14 mouse cellular contexts compared by ENCODE assay signal in the genomic region with DNA sequence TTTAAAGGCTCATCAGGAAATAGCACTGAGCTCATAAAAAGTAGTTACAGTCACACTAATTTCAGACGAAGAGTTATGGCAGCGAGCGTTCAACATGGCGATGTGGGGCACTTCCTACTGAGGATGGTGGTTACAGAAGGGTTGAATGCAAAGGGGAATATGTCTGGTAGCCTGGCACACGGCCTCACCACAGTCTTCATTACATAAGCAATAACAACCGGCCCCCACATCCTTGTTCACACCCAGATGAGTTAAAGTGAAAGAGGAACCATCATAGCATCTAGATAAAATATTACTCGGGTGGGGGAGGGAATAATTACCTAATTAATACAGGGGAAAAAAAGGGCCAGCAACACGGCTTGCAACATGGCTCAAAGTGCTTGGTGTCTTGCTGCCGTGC. TPM values are rescaled to one million over a fixed set of nuclear protein-coding genes. Genes with fewer than 3 reads are reported as not detected.
DNase-seq lines count a peak whose midpoint lies in the region; ATAC-seq and TF ChIP-seq lines count a peak whose summit lies in the region.
"Had no signal": no experiment of that assay in that cellular context is flagged by ENCODE, and none has a peak within 500 bp of the region (broad histone marks: within the 10 kb centered on the region; RNA-seq: fewer than 3 reads in every experiment).

No protein-coding gene starts in this region.

- intact Hi-C loops in gastrocnemius, adult 2 months (cut with DNase I): no loop called here

- no peak for DNase-seq in liver, embryonic 13.5 days
- no peak for DNase-seq in liver, embryonic 11.5 days (ENCODE audit: low spot score)
- DNase-seq in MEL-GATA-1-ER (ENCODE audit: extremely low read depth, low read depth): peak; percentile 80
- DNase-seq in liver, postnatal 0 days: peak; percentile 27
- DNase-seq in spleen, adult 12 weeks (ENCODE audit: low spot score): peak; percentile 29
- no peak for DNase-seq in gastrocnemius, adult 2 months
- no peak for DNase-seq in cerebellum, postnatal 25 days
- DNase-seq: adrenal gland, adult 2 months; cerebellum, postnatal 10 days; forebrain, postnatal 0 days had no signal

- no peak overlapping the region for H3K9ac ChIP-seq in liver, embryonic 13.5 days
- no peak overlapping the region for H3K9ac ChIP-seq in liver, embryonic 11.5 days (ENCODE audit: low read depth, low read length)
- no peak overlapping the region for H3K9ac ChIP-seq in liver, postnatal 0 days (replicated peaks)
- H3K9ac ChIP-seq in midbrain, embryonic 15.5 days: no peak overlapping the region
- H3K9ac ChIP-seq: embryonic facial prominence, embryonic 15.5 days; forebrain, postnatal 0 days; stomach, embryonic 15.5 days had no signal

- no peak for TF ChIP-seq EP300 in liver, postnatal 0 days (IDR thresholded peaks at IDR 0.05; ENCODE audit: low read depth)

- ATAC-seq in liver, embryonic 13.5 days (ENCODE audit: low read depth): no peak
- no peak for ATAC-seq in liver, embryonic 11.5 days (replicated peaks; ENCODE audit: low FRiP score)
- ATAC-seq in liver, postnatal 0 days: peak; percentile 34
- no peak for ATAC-seq in midbrain, embryonic 15.5 days (replicated peaks)
- ATAC-seq: forebrain, postnatal 0 days; midbrain, embryonic 16.5 days had no signal

- no peak overlapping the region for H3K4me2 ChIP-seq in liver, embryonic 13.5 days
- H3K4me2 ChIP-seq in liver, embryonic 11.5 days: no peak overlapping the region
- peak overlapping the region; percentile 11; the same call in 1 of the 2 replicates for H3K4me2 ChIP-seq in liver, postnatal 0 days (ENCODE audit: low read depth, low read length)
- H3K4me2 ChIP-seq in midbrain, embryonic 15.5 days: no peak overlapping the region
- H3K4me2 ChIP-seq: embryonic facial prominence, embryonic 15.5 days; stomach, embryonic 15.5 days had no signal

- H3K4me3 ChIP-seq in liver, embryonic 13.5 days (replicated peaks): no peak overlapping the region
- H3K4me3 ChIP-seq in liver, embryonic 11.5 days (ENCODE audit: low read depth, low read length): no peak overlapping the region
- no peak overlapping the region for H3K4me3 ChIP-seq in liver, postnatal 0 days (ENCODE audit: low read depth, low read length)
- H3K4me3 ChIP-seq in gastrocnemius, adult 2 months: no peak overlapping the region
- no peak overlapping the region for H3K4me3 ChIP-seq in midbrain, embryonic 15.5 days
- H3K4me3 ChIP-seq: embryonic facial prominence, embryonic 15.5 days; stomach, embryonic 15.5 days had no signal

- no peaks in the 10 kb centered on the region for H3K9me3 ChIP-seq in liver, embryonic 13.5 days (replicated peaks)
- no peaks in the 10 kb centered on the region for H3K9me3 ChIP-seq in liver, embryonic 11.5 days (ENCODE audit: control insufficient read depth, low read length)
- H3K9me3 ChIP-seq in liver, postnatal 0 days (ENCODE audit: low read length): no peaks in the 10 kb centered on the region
- H3K9me3 ChIP-seq in midbrain, embryonic 15.5 days: no peaks in the 10 kb centered on the region
- H3K9me3 ChIP-seq: embryonic facial prominence, embryonic 15.5 days; stomach, embryonic 15.5 days had no signal

- 0 out of 2 replicates have a peak overlapping the region, but pooled peaks have one; percentile 11 for H3K27ac ChIP-seq in liver, embryonic 13.5 days
- H3K27ac ChIP-seq in liver, embryonic 11.5 days (ENCODE audit: low read depth, low read length): no peak overlapping the region
- H3K27ac ChIP-seq in liver, postnatal 0 days (ENCODE audit: low read depth): peak overlapping the region; percentile 64
- no peak overlapping the region for H3K27ac ChIP-seq in gastrocnemius, adult 2 months
- no peak overlapping the region for H3K27ac ChIP-seq in midbrain, embryonic 15.5 days
- H3K27ac ChIP-seq: embryonic facial prominence, embryonic 15.5 days; stomach, embryonic 15.5 days had no signal

- peaks cover under 1% of the 10 kb centered on the region; the same call in 1 of the 2 replicates for H3K4me1 ChIP-seq in liver, embryonic 13.5 days (replicated peaks)
- H3K4me1 ChIP-seq in liver, embryonic 11.5 days (replicated peaks; ENCODE audit: control insufficient read depth, insufficient read depth, low read length): 0 out of 2 replicates have a peak, but pooled peaks cover 1% of the 10 kb centered on the region
- H3K4me1 ChIP-seq in liver, postnatal 0 days (ENCODE audit: insufficient read depth): peaks cover 12% of the 10 kb centered on the region
- H3K4me1 ChIP-seq in midbrain, embryonic 15.5 days: peaks cover 3% of the 10 kb centered on the region
- H3K4me1 ChIP-seq: stomach, embryonic 15.5 days had no signal

- TF ChIP-seq CTCF in liver, postnatal 0 days (IDR thresholded peaks at IDR 0.05; ENCODE audit: low read depth): no peak
- no peak for TF ChIP-seq CTCF in gastrocnemius, adult 2 months (IDR thresholded peaks at IDR 0.05)

- H3K36me3 ChIP-seq in liver, embryonic 13.5 days: no peaks in the 10 kb centered on the region
- H3K36me3 ChIP-seq in liver, embryonic 11.5 days (ENCODE audit: control insufficient read depth, insufficient read depth, low read length): no peaks in the 10 kb centered on the region
- no peaks in the 10 kb centered on the region for H3K36me3 ChIP-seq in liver, postnatal 0 days (replicated peaks; ENCODE audit: insufficient read depth, low read length)
- no peaks in the 10 kb centered on the region for H3K36me3 ChIP-seq in midbrain, embryonic 15.5 days (replicated peaks)
- H3K36me3 ChIP-seq: embryonic facial prominence, embryonic 15.5 days; stomach, embryonic 15.5 days had no signal

- 36% methylated on average over 9 of the region's 9 CpGs for WGBS in liver, embryonic 13.5 days (ENCODE audit: insufficient replicate concordance)
- WGBS in liver, embryonic 11.5 days: 64% methylated on average over 9 of the region's 9 CpGs
- 33% methylated on average over 9 of the region's 9 CpGs for WGBS in liver, postnatal 0 days (ENCODE audit: insufficient replicate concordance)
- WGBS in midbrain, embryonic 15.5 days: 89% methylated on average over 9 of the region's 9 CpGs

- no peaks in the 10 kb centered on the region for H3K27me3 ChIP-seq in liver, embryonic 13.5 days
- H3K27me3 ChIP-seq in liver, embryonic 11.5 days (replicated peaks; ENCODE audit: control insufficient read depth, insufficient read depth, low read length): no peaks in the 10 kb centered on the region
- no peaks in the 10 kb centered on the region for H3K27me3 ChIP-seq in liver, postnatal 0 days (ENCODE audit: insufficient read depth, low read length)
- no peaks in the 10 kb centered on the region for H3K27me3 ChIP-seq in midbrain, embryonic 15.5 days (replicated peaks)
- H3K27me3 ChIP-seq: embryonic facial prominence, embryonic 15.5 days; stomach, embryonic 15.5 days had no signal

RNA-seq across cellular contexts. Expression of gene Cdc42se2, which starts 20.2 kb away (rescaled TPM):
- 19.2 and 22.3 TPM in 2 replicates for polyA plus RNA-seq in liver, embryonic 13.5 days (2015; fragmentation: Nextera tagmentation; extraction: Ambion mirVana)
- 43.2 and 49.9 TPM in 2 replicates for polyA plus RNA-seq in liver, embryonic 11.5 days (2014; fragmentation: Nextera tagmentation; extraction: Ambion mirVana)
- polyA plus RNA-seq in liver, postnatal 0 days (2015; fragmentation: Nextera tagmentation; extraction: Ambion mirVana): 13.7 and 15.4 TPM in 2 replicates
- 10 to 100 TPM; 14.4 to 19.6 TPM for total RNA-seq in gastrocnemius, adult 2 months (2021)
- polyA plus RNA-seq in midbrain, embryonic 15.5 days (2015; fragmentation: Nextera tagmentation; extraction: Ambion mirVana): 157 and 159 TPM in 2 replicates

RNA-seq across cellular contexts. Expression of gene Lyrm7, which starts 53.0 kb away (rescaled TPM):
- polyA plus RNA-seq in liver, embryonic 13.5 days (2015; fragmentation: Nextera tagmentation; extraction: Ambion mirVana): 5.6 and 6.9 TPM in 2 replicates
- polyA plus RNA-seq in liver, embryonic 11.5 days (2014; fragmentation: Nextera tagmentation; extraction: Ambion mirVana): 9.4 and 11.3 TPM in 2 replicates
- polyA plus RNA-seq in liver, postnatal 0 days (2015; fragmentation: Nextera tagmentation; extraction: Ambion mirVana): 2.9 and 5.0 TPM in 2 replicates
- total RNA-seq in gastrocnemius, adult 2 months (2021): 10 to 100 TPM; 18.7 to 30.6 TPM
- polyA plus RNA-seq in midbrain, embryonic 15.5 days (2015; fragmentation: Nextera tagmentation; extraction: Ambion mirVana): 11.5 and 14.1 TPM in 2 replicates

RNA-seq across cellular contexts. Expression of gene Hint1, which starts 58.5 kb away (rescaled TPM):
- 519 and 540 TPM in 2 replicates for polyA plus RNA-seq in liver, embryonic 13.5 days (2015; fragmentation: Nextera tagmentation; extraction: Ambion mirVana)
- polyA plus RNA-seq in liver, embryonic 11.5 days (2014; fragmentation: Nextera tagmentation; extraction: Ambion mirVana): 587 and 600 TPM in 2 replicates
- polyA plus RNA-seq in liver, postnatal 0 days (2015; fragmentation: Nextera tagmentation; extraction: Ambion mirVana): 791 and 898 TPM in 2 replicates
- total RNA-seq in gastrocnemius, adult 2 months (2021): 100 to 1,000 TPM; 186 to 220 TPM
- polyA plus RNA-seq in midbrain, embryonic 15.5 days (2015; fragmentation: Nextera tagmentation; extraction: Ambion mirVana): 589 and 658 TPM in 2 replicates

Comparison
In these comparisons a context has a peak if more than half of its experiments do, and no peak if none do; other contexts are left out.
1. DNase-seq: peak in MEL-GATA-1-ER (single experiment), liver, postnatal 0 days (single experiment) and spleen, adult 12 weeks (single experiment); none in liver, embryonic 13.5 days (single experiment), liver, embryonic 11.5 days (single experiment), gastrocnemius, adult 2 months (single experiment) and cerebellum, postnatal 25 days (0 of 2).
2. H3K27ac ChIP-seq: peak in liver, embryonic 13.5 days (single experiment) and liver, postnatal 0 days (single experiment); none in liver, embryonic 11.5 days (single experiment), gastrocnemius, adult 2 months (single experiment) and midbrain, embryonic 15.5 days (single experiment).